Mouse (Mus musculus) thymus, adult 2 months (tissue): ENCODE results near the gene Acer1. TPM values are rescaled to one million over a fixed set of nuclear protein-coding genes. Genes with fewer than 3 reads are reported as not detected.

Experiments used
- DNase-seq: peaks from one replicate; pipeline ENCODE4 v3.0.0; 2021
- H3K27ac ChIP-seq: fragments of 200-500 bp; 2 replicates; pipeline ENCODE4 v1.5.1; 2012; ENCODE audit warnings: low read length, control low read depth; ENCODE audit not compliant: control insufficient read depth, insufficient read depth
- H3K27me3 ChIP-seq: fragments of 200-500 bp; 2 replicates; pipeline ENCODE4 v1.6.1; 2012; ENCODE audit warnings: mild to moderate bottlenecking, low read length, moderate library complexity, mixed read lengths; ENCODE audit not compliant: control insufficient read depth, insufficient read depth
- H3K36me3 ChIP-seq: fragments of 200-500 bp; 2 replicates; pipeline ENCODE4 v1.6.1; 2012; ENCODE audit warnings: mild to moderate bottlenecking, low read length, moderate library complexity; ENCODE audit not compliant: control insufficient read depth, insufficient read depth
- H3K4me1 ChIP-seq: fragments of 200-500 bp; replicated peaks from 2 replicates; pipeline ENCODE4 v1.6.1; 2012; ENCODE audit warnings: low read length; ENCODE audit not compliant: control insufficient read depth, insufficient read depth
- H3K4me3 ChIP-seq: fragments of 200-500 bp; 2 replicates; pipeline ENCODE4 v1.5.1; 2012; ENCODE audit warnings: mild to moderate bottlenecking, low read length, control low read depth, moderate library complexity; ENCODE audit not compliant: control insufficient read depth, insufficient read depth
- CTCF ChIP-seq: fragments of 200-500 bp; IDR thresholded peaks from 2 replicates; pipeline ENCODE4 v1.5.1; 2012; ENCODE audit warnings: mild to moderate bottlenecking, control low read depth, low read length, moderate library complexity, borderline replicate concordance; ENCODE audit not compliant: control insufficient read depth, poor library complexity, insufficient read depth; ENCODE audit errors: extremely low read depth
- POLR2A ChIP-seq: fragments of 200-500 bp; IDR thresholded peaks from 2 replicates; pipeline ENCODE4 v1.6.1; 2012; ENCODE audit warnings: mild to moderate bottlenecking, low read length, control low read depth, moderate library complexity; ENCODE audit not compliant: control insufficient read depth, poor library complexity, insufficient read depth; ENCODE audit errors: extremely low read depth
- WGBS: fragments of 180-500 bp; shearing (Covaris S2); methylation state at CpG from one replicate; pipeline ENCODE4 v1.1.7; 2018; 5-methylcytosine and 5-hydroxymethylcytosine counted together
- polyA plus RNA-seq: library from polyadenylated mRNA; depleted of rRNA; stranded (reverse); fragments of >200 nt; gene quantifications from 2 replicates; pipeline ENCODE4 v1.2.3, GENCODE M21; 2012; rRNA removed

The Acer1 gene
- 0.14 and 0.32 TPM in 2 replicates for polyA plus RNA-seq

DNA sequence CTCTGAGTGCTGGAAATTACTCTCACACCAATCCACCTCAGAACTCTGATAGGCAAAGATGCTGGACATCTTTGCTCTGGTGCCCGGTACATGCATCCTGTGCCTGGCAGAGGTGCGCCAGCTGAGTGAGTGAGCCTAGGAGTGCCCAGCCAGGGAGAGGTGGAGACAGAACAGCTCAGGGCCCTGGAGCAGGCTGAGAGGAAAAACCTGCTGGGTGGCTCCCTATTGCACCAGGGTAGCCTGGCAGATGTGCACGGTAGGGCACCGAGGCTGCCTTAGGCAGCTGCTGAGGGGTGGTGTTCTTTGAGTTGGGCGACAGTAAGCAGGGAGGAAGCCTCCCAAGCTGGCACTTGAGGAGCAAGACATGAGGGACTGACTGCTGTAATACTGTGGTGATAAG is at the start of gene Acer1:
TSS of gene Acer1 (minus strand) at position 114 of the 400 bp plus-strand sequence.
- H3K27ac ChIP-seq = no peak within 1 kb of the TSS
- 93% methylated on average over 5 of the region's 5 CpGs for WGBS
- no peak for TF ChIP-seq CTCF
- no peak for TF ChIP-seq POLR2A

DNA sequence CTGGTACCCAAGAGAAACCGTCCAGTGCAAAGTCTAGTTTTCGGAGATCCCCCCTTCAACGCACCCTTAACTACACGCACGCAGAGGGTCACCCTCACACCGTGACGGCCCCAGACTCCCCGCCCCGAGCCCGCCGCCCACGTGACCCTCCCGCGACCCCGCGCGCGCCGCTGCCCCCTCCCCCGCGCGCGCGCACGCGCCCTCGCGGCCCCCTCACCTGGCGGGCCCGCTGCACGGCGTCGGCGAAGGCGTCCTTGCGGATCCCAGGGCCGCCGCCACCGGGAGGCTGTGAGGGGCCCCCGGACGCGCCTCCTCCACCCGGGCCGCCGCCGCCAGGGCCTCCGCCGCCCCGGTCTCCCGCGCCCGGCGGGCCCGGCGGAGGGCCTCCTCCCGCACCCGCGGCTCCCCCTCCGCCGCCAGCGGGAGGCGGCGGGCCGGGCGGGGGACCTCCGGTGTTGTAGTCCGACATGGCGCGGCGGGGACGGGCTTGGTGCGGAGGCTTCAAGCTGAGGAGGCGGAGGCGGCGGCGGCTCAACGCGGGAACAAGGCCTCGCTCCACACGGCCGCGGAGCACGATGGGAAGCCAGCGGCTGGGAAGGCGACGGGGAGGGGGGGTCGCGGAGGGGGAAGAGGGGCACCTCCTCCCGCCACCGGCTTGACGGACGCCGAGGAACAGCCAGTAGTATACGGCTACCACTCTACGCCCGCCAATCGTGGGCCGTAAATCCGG is 49.2 kb upstream of the Acer1 start, which contains the start of gene Khsrp:
TSS of gene Khsrp (minus strand) at position 592 of the 730 bp plus-strand sequence.
- Histone ChIP-seq H3K4me3 (peak within 1 kb of the TSS; percentile 57), H3K27me3 (no peaks in the 10 kb centered on the region), H3K4me1 (peaks cover 21% of the 10 kb centered on the region), H3K36me3 (peaks cover 8% of the 10 kb centered on the region; the same call in 1 of the 2 replicates), H3K27ac (peak within 1 kb of the TSS; percentile 62)
- 1% methylated on average over 99 of the region's 99 CpGs for WGBS
- no peak for TF ChIP-seq CTCF
- peak; percentile 67; the same call in 1 of the 2 replicates for TF ChIP-seq POLR2A
- peak; percentile 70 for DNase-seq

More for the DNA sequence above, at the start of gene Acer1:
- Histone ChIP-seq H3K27me3 (no peaks in the 10 kb centered on the region), H3K36me3 (no peaks in the 10 kb centered on the region), H3K4me1 (no peaks in the 10 kb centered on the region), H3K4me3 (no peak within 1 kb of the TSS)
- DNase-seq = no peak

DNA sequence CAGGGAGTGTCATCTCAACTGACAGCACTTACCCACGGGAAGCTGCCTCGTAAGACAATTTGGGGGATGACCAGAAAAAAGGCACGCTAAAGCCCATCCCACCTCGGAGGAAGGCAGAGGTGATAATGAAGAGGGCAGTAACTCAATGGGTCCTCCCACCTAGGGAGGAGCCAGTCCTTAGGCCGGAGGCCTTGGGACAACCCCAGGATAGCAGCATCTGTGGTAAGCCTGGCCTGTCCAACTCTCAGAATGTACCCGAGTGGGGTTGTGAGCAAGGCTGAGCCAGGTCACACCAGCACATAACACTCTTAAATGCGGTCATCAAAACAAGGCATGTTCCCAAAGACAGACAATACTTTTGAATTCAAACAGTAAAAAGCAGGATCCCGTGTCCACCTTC is 47.8 kb upstream of the Acer1 start:
- TF ChIP-seq POLR2A (no peak), CTCF (no peak)
- DNase-seq = no peak
- Histone ChIP-seq H3K27me3 (no peaks in the 10 kb centered on the region), H3K27ac (no peak overlapping the region), H3K4me1 (peaks cover 21% of the 10 kb centered on the region), H3K36me3 (peaks cover 22% of the 10 kb centered on the region), H3K4me3 (0 out of 2 replicates have a peak overlapping the region, but pooled peaks have one; percentile 3)
- WGBS = 36% methylated on average over 8 of the region's 8 CpGs

DNA sequence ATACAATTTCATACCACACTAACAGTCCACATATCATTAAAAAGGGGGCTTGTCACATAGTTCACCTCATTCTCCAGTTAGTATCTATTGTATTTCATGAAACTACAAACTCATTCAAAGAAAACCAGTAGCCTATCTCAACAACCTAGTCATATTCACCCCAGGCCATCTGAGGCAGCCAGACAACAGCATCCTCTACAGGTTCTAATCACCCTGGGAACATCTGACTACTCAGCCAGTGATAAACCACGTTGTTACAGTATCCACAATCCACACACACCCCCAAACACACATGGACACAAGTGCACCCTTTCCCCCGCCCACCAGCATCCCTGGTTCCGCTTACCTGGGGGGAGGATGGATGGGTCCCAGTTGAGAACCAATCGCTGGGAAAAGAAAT is 45.5 kb upstream of the Acer1 start:
- peaks cover 44% of the 10 kb centered on the region for H3K36me3 ChIP-seq
- no peaks in the 10 kb centered on the region for H3K27me3 ChIP-seq
- 91% methylated on average over 4 of the region's 4 CpGs for WGBS
- TF ChIP-seq POLR2A = no peak
- TF ChIP-seq CTCF = no peak
- peaks cover 16% of the 10 kb centered on the region for H3K4me1 ChIP-seq
- H3K4me3 ChIP-seq = no peak overlapping the region
- DNase-seq = no peak
- no peak overlapping the region for H3K27ac ChIP-seq

DNA sequence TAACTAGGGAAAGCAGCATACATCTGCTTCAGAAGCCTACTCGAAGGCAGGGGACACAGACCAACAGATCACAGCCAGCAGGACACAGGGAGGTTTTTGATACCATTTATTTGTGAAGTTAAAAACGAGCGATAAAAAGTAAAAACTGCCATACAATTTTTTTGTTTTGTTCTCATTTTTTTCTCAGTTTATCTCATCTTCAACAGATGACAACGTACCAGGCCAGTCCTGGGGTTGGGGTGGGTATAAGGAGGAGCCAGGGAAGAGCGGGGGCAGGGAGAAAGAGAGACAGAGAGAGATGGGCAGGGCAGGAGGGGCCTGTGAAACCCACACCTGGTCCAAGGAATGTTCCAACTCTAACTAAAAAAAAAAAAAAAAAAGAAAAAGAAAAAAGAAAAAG is 39.0 kb upstream of the Acer1 start:
- WGBS = 95% methylated on average over 5 of the region's 5 CpGs
- Histone ChIP-seq H3K4me3 (no peak overlapping the region), H3K36me3 (peaks cover 49% of the 10 kb centered on the region), H3K4me1 (no peaks in the 10 kb centered on the region), H3K27ac (no peak overlapping the region), H3K27me3 (no peaks in the 10 kb centered on the region)
- no peak for DNase-seq
- no peak for TF ChIP-seq CTCF
- TF ChIP-seq POLR2A = no peak

DNA sequence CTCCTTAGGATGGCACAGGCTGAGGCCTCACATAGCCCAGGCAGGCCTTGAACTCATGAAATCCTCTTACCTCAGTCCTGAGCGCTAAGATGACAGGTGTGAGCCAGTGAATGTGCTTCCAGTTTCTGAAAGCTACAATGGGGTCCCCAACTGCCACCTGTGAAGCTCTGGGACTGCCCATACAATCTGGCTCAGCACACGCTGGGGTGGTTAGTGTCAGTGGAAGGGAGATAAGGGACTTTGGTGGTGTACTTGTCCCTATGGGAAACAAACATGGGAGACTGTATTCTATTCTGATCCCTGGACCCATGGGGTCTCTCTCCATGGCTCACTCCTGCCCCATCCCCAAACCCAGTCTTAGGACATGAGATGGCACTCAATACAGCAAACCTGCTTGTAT is 37.8 kb upstream of the Acer1 start:
- no peak for DNase-seq
- 98% methylated on average over 2 of the region's 2 CpGs for WGBS
- TF ChIP-seq CTCF (no peak), POLR2A (no peak)
- Histone ChIP-seq H3K4me1 (no peaks in the 10 kb centered on the region), H3K4me3 (no peak overlapping the region), H3K27ac (no peak overlapping the region), H3K27me3 (no peaks in the 10 kb centered on the region), H3K36me3 (peaks cover 37% of the 10 kb centered on the region)
